Mouse (Mus musculus): Measurements from ENCODE around the gene Grin2c. TPM values are rescaled to one million over a fixed set of nuclear protein-coding genes. Genes with fewer than 3 reads are reported as not detected.

Gene Grin2c
- polyA plus RNA-seq, 2 experiments from 2014 or later, result not detected

GRCm38 (mm10) chr11:115283486-115283765, 16.4 kb upstream of the Grin2c start:
- ATAC-seq, result no peak

- ATAC-seq, result no peak
Observed at GRCm38 (mm10) chr11:115282723-115283485, 15.9 kb upstream of the Grin2c start.

- no peak for ATAC-seq
Observed at GRCm38 (mm10) chr11:115282295-115282694, 15.3 kb upstream of the Grin2c start.

GRCm38 (mm10) chr11:115279726-115280125, 12.7 kb upstream of the Grin2c start:
- no peak for ATAC-seq

GRCm38 (mm10) chr11:115278176-115278575, 11.1 kb upstream of the Grin2c start:
- no peak for ATAC-seq

- no peak for ATAC-seq
Observed at GRCm38 (mm10) chr11:115277604-115277975, 10.5 kb upstream of the Grin2c start.

- ATAC-seq, result peak; percentile 89
Observed at GRCm38 (mm10) chr11:115276780-115277603, 9.9 kb upstream of the Grin2c start, which contains the start of gene Fdxr. TSS of gene Fdxr (minus strand) at chr11:115277050.

- no peak for ATAC-seq
Observed at GRCm38 (mm10) chr11:115275954-115276353, 8.9 kb upstream of the Grin2c start.

- no peak for ATAC-seq
Observed at GRCm38 (mm10) chr11:115275509-115275908, 8.5 kb upstream of the Grin2c start.

- no peak for ATAC-seq
Observed at GRCm38 (mm10) chr11:115274771-115275170, 7.7 kb upstream of the Grin2c start.

- no peak for ATAC-seq
Observed at GRCm38 (mm10) chr11:115274178-115274577, 7.1 kb upstream of the Grin2c start.

- no peak for ATAC-seq
Observed at GRCm38 (mm10) chr11:115273735-115274134, 6.7 kb upstream of the Grin2c start.

GRCm38 (mm10) chr11:115272894-115273498, 6.0 kb upstream of the Grin2c start:
- no peak for ATAC-seq

- ATAC-seq, result no peak
Observed at GRCm38 (mm10) chr11:115271481-115271880, 4.4 kb upstream of the Grin2c start.

GRCm38 (mm10) chr11:115271052-115271451, 4.0 kb upstream of the Grin2c start:
- no peak for ATAC-seq

- ATAC-seq, result peak; percentile 45
Observed at GRCm38 (mm10) chr11:115270148-115270861, 3.3 kb upstream of the Grin2c start.

- no peak for ATAC-seq
Observed at GRCm38 (mm10) chr11:115269330-115270066, 2.5 kb upstream of the Grin2c start.

GRCm38 (mm10) chr11:115267958-115268357, 915 bp upstream of the Grin2c start:
- ATAC-seq, result no peak

GRCm38 (mm10) chr11:115266400-115266778, 654 bp downstream of the Grin2c start:
- ATAC-seq, result no peak

- ATAC-seq, result no peak
Observed at GRCm38 (mm10) chr11:115265771-115266399, 1.2 kb downstream of the Grin2c start.

- ATAC-seq, result no peak
Observed at GRCm38 (mm10) chr11:115264862-115265668, 2.0 kb downstream of the Grin2c start.
